Mouse (Mus musculus) urinary bladder, adult 2 months (tissue): ENCODE measurements around the gene Cacng1. TPM values are rescaled to one million over a fixed set of nuclear protein-coding genes. Genes with fewer than 3 reads are reported as not detected.

Experiments used
- DNase-seq: peaks from one replicate; pipeline ENCODE4 v3.0.0; 2022; ENCODE audit warnings: low spot score
- polyA plus RNA-seq: library from polyadenylated mRNA; depleted of rRNA; stranded (reverse); fragments of >200 nt; gene quantifications from 2 replicates; pipeline ENCODE4 v1.2.3, GENCODE M21; 2012; rRNA removed

Cacng1 gene
- polyA plus RNA-seq, 1 experiment, result 0.06 TPM

- no peak for DNase-seq
Observed at GRCm38 (mm10) chr11:107657117-107657516, 59.2 kb downstream of the Cacng1 start.

- no peak for DNase-seq
Observed at GRCm38 (mm10) chr11:107655538-107655937, 60.8 kb downstream of the Cacng1 start.

Other genes with a start within 250 kb of the Cacng1 start
- gene Pitpnc1, start 245.8 kb downstream of the Cacng1 start, polyA plus RNA-seq, result 9.1 TPM in 2 replicates
- gene Psmd12, start 237.0 kb downstream of the Cacng1 start, polyA plus RNA-seq, result 69.8 and 80.2 TPM in 2 replicates
- 7.5 and 10.4 TPM in 2 replicates for gene Helz, start 168.6 kb downstream of the Cacng1 start, polyA plus RNA-seq
- gene Cacng4, start 78.0 kb upstream of the Cacng1 start, polyA plus RNA-seq, result 0.38 and 0.45 TPM in 2 replicates
- 0.09 and 0.10 TPM in 2 replicates for gene Cacng5, start 198.5 kb upstream of the Cacng1 start, polyA plus RNA-seq